Mouse (Mus musculus) thymus, adult 2 months (tissue): ENCODE results near the gene Cenpf. TPM values are rescaled to one million over a fixed set of nuclear protein-coding genes. Genes with fewer than 3 reads are reported as not detected.

Experiments
- DNase-seq: peaks from one replicate; pipeline ENCODE4 v3.0.0; 2021
- H3K27ac ChIP-seq: fragments of 200-500 bp; 2 replicates; pipeline ENCODE4 v1.5.1; 2012; ENCODE audit warnings: low read length, control low read depth; ENCODE audit not compliant: control insufficient read depth, insufficient read depth
- H3K27me3 ChIP-seq: fragments of 200-500 bp; 2 replicates; pipeline ENCODE4 v1.6.1; 2012; ENCODE audit warnings: mild to moderate bottlenecking, low read length, moderate library complexity, mixed read lengths; ENCODE audit not compliant: control insufficient read depth, insufficient read depth
- H3K36me3 ChIP-seq: fragments of 200-500 bp; 2 replicates; pipeline ENCODE4 v1.6.1; 2012; ENCODE audit warnings: mild to moderate bottlenecking, low read length, moderate library complexity; ENCODE audit not compliant: control insufficient read depth, insufficient read depth
- H3K4me1 ChIP-seq: fragments of 200-500 bp; replicated peaks from 2 replicates; pipeline ENCODE4 v1.6.1; 2012; ENCODE audit warnings: low read length; ENCODE audit not compliant: control insufficient read depth, insufficient read depth
- H3K4me3 ChIP-seq: fragments of 200-500 bp; 2 replicates; pipeline ENCODE4 v1.5.1; 2012; ENCODE audit warnings: mild to moderate bottlenecking, low read length, control low read depth, moderate library complexity; ENCODE audit not compliant: control insufficient read depth, insufficient read depth
- CTCF ChIP-seq: fragments of 200-500 bp; IDR thresholded peaks from 2 replicates; pipeline ENCODE4 v1.5.1; 2012; ENCODE audit warnings: mild to moderate bottlenecking, control low read depth, low read length, moderate library complexity, borderline replicate concordance; ENCODE audit not compliant: control insufficient read depth, poor library complexity, insufficient read depth; ENCODE audit errors: extremely low read depth
- POLR2A ChIP-seq: fragments of 200-500 bp; IDR thresholded peaks from 2 replicates; pipeline ENCODE4 v1.6.1; 2012; ENCODE audit warnings: mild to moderate bottlenecking, low read length, control low read depth, moderate library complexity; ENCODE audit not compliant: control insufficient read depth, poor library complexity, insufficient read depth; ENCODE audit errors: extremely low read depth
- WGBS: fragments of 180-500 bp; shearing (Covaris S2); methylation state at CpG from one replicate; pipeline ENCODE4 v1.1.7; 2018; 5-methylcytosine and 5-hydroxymethylcytosine counted together
- polyA plus RNA-seq: library from polyadenylated mRNA; depleted of rRNA; stranded (reverse); fragments of >200 nt; gene quantifications from 2 replicates; pipeline ENCODE4 v1.2.3, GENCODE M21; 2012; rRNA removed

Cenpf gene
- polyA plus RNA-seq: 10.3 and 10.8 TPM in 2 replicates

- peak within 1 kb of the TSS; percentile 47 for H3K4me3 ChIP-seq
- TF ChIP-seq POLR2A: peak; percentile 72; the same call in 1 of the 2 replicates
- peak; percentile 72; the same call in 1 of the 2 replicates for TF ChIP-seq CTCF
- peaks cover 20% of the 10 kb centered on the region for H3K36me3 ChIP-seq
- H3K4me1 ChIP-seq: peaks cover 10% of the 10 kb centered on the region
- peak; percentile 98 for DNase-seq
- under 1% methylated on average over 55 of the region's 55 CpGs for WGBS
- H3K27ac ChIP-seq: no peak within 1 kb of the TSS
- H3K27me3 ChIP-seq: no peaks in the 10 kb centered on the region
Observed at GRCm38 (mm10) chr1:189687654-189688387, at the start of gene Cenpf. Cenpf (minus strand) TSS chr1:189688086.

DNA sequence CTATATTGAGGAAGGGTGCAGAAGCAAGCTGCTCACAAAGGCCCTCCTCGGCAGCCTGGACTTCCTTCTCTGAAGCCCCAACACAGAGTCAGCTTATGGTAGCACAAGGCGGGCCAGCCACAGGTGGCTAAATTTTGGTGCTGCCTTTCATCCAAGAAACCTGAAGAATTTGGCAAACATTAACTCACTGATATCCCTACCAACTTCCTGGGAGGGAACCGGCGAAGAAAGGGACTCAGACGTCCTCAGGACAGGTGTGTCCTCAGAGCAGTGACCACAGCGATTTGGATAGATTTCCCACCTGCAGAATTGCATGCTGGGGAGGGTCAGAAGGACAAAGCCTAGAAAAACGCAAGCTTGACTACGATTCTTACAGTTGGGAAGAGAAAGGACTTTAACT, 44.3 kb upstream of the Cenpf start:
- 90% methylated on average over 8 of the region's 8 CpGs for WGBS
- H3K4me3 ChIP-seq: no peak overlapping the region

GRCm38 (mm10) chr1:189731697-189732096, 43.8 kb upstream of the Cenpf start:
- Histone ChIP-seq H3K27me3 (no peaks in the 10 kb centered on the region), H3K4me3 (no peak overlapping the region), H3K4me1 (peaks cover 27% of the 10 kb centered on the region), H3K27ac (no peak overlapping the region), H3K36me3 (no peaks in the 10 kb centered on the region)
- TF ChIP-seq POLR2A (no peak), CTCF (no peak)
- DNase-seq: no peak
- 88% methylated on average over 10 of the region's 10 CpGs for WGBS

More for the DNA sequence above, 44.3 kb upstream of the Cenpf start:
- TF ChIP-seq POLR2A: no peak
- TF ChIP-seq CTCF: no peak
- Histone ChIP-seq H3K4me1 (peaks cover 26% of the 10 kb centered on the region), H3K36me3 (no peaks in the 10 kb centered on the region), H3K27me3 (no peaks in the 10 kb centered on the region), H3K27ac (no peak overlapping the region)
- DNase-seq: no peak

DNA sequence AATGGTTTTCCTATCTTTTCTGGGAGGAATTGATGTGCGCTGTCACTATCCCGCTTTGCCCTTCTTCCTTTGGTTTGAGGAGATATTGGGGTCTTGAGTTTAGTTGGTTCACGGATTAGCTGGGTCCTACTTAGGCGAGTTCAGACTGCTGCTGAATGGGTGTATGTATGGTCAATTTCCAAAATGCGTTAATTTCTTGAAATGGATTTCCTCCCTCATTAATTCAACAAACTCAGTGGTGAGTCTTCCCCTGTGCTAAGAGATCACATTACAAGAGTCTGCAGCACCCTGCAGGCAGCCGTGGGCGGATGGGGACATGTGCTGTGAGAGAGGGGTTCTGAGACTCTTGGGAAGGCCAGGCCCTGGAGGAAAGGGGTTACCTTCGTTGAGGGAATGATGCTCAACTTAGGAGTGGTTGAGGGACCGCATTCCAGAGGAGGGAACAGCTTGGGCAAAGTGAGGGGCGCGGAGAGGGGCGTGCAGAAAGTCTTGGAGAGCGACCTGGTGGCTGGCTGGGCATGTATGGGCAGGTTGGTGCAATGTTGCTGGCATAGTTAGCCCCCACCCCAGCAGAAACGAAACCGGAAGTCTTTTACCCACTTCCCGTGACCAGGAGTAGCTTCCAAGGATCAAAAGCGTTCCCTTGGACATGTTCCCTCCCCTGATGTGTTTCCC, 41.4 kb upstream of the Cenpf start:
- TF ChIP-seq CTCF: no peak
- no peak for TF ChIP-seq POLR2A
- Histone ChIP-seq H3K36me3 (no peaks in the 10 kb centered on the region), H3K27me3 (no peaks in the 10 kb centered on the region; the same call in 1 of the 2 replicates), H3K27ac (no peak overlapping the region), H3K4me1 (peaks cover 27% of the 10 kb centered on the region), H3K4me3 (0 out of 2 replicates have a peak overlapping the region, but pooled peaks have one; percentile 10)
- DNase-seq: no peak
- WGBS: 58% methylated on average over 17 of the region's 17 CpGs

DNA sequence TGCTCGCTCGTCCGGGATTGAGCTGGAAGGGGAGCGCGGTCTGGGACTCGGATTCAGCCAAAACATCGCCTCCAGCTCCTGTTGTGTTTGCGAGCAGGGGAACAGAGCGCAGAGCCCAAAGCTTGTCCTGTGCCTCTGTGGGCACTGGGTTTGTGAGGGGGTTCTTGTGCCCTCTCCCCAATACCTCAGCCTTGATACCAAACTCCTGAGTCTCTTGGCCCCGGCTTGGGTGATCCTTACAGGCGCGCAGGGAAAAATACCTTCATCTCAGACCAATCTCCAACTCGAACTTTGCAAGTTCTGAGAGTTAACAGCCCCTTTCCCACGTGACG, 40.9 kb upstream of the Cenpf start:
- WGBS: 13% methylated on average over 15 of the region's 15 CpGs
- Histone ChIP-seq H3K27ac (no peak overlapping the region), H3K27me3 (no peaks in the 10 kb centered on the region; the same call in 1 of the 2 replicates), H3K36me3 (no peaks in the 10 kb centered on the region), H3K4me3 (peak overlapping the region; percentile 91), H3K4me1 (peaks cover 27% of the 10 kb centered on the region)
- no peak for DNase-seq
- TF ChIP-seq CTCF (0 out of 2 replicates have a peak, but pooled peaks have one; percentile 10), POLR2A (no peak)

DNA sequence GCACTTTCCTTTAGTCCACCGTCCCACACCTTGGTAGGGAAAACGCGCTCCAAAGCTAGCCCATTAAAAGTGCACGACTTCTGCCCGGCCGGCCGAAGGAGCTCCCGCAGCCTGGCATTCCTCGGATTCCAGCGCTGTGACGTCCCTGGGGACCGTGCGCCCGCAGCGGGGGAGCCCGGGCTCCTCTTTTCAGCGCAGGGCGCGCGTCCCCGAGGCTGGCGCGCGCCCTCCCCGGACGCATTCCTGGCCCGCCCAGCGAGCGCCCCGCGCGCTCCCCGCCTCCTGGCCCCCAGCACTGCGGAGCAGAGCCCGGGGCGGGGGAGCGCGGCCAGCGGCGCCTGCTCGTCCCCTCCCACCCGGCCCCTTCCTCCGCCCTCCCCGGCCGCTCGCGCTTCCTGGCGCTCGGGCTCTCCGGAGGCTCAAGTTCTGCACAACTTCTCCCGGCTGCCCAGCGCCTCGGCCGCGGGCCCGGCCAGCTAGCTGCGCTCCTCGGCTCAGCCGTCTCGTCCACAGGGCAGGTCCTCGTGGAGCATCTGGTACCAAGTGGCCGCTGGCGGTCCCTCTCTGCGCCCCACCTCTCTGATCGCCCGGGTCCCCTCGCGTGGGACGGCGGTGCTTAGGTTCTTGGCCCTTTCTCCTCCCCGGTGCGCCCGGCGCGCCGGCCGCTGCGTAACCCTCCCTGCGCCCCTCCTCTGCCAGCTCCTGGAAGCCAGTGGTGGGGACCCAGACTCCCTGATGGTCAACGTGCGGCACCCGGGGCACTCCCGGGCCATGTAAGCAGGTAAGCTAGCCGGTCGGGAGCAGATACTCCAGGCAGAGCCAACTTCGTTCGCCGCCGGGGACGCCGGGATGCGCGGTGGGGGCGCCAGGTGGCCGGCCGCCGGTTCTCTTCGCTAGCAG, 40.2 kb upstream of the Cenpf start, which contains the start of gene Ptpn14:
Gene Ptpn14, plus strand, starts transcription at position 385 of the 900 bp plus-strand sequence.
- whole genome bisulfite sequencing: 1% methylated on average over 85 of the region's 98 CpGs
- H3K36me3 ChIP-seq: no peaks in the 10 kb centered on the region
- H3K27ac ChIP-seq: peak within 1 kb of the TSS; percentile 14; the same call in 1 of the 2 replicates
- peaks cover 27% of the 10 kb centered on the region for H3K4me1 ChIP-seq
- no peaks in the 10 kb centered on the region; the same call in 1 of the 2 replicates for H3K27me3 ChIP-seq
- DNase-seq: peak; percentile 49
- TF ChIP-seq POLR2A: no peak
- 0 out of 2 replicates have a peak, but pooled peaks have one; percentile 41 for TF ChIP-seq CTCF
- peak within 1 kb of the TSS; percentile 91 for H3K4me3 ChIP-seq
